Mouse (Mus musculus) left cerebral cortex, adult 8-10 months (tissue): ENCODE measurements around the gene Lgr4. TPM values are rescaled to one million over a fixed set of nuclear protein-coding genes. Genes with fewer than 3 reads are reported as not detected.
"Not testable (repeated sequence)": the region's sequence is repeated elsewhere in the genome, so short reads cannot be mapped to it uniquely, and the experiment has no call there.

ENCODE experiments used
- DNase-seq, 2 experiments: peaks; one replicate each; pipeline ENCODE4 v3.0.0; 2022; ENCODE audit warnings: low spot score in 2 of 2
- total RNA-seq, 4 experiments: library from RNA; stranded (reverse); gene quantifications; 2 replicates each; pipeline ENCODE4 v1.2.4; 2022

The Lgr4 gene
- total RNA-seq, result 10 to 100 TPM; 23.0 to 26.0 (median 24.4) TPM

GRCm38 (mm10) chr2:109917496-109918413 is at the start of gene Lgr4:
Gene Lgr4 (plus strand): TSS chr2:109917647.
- DNase-seq, result peak; percentile 90 to 94

DNA sequence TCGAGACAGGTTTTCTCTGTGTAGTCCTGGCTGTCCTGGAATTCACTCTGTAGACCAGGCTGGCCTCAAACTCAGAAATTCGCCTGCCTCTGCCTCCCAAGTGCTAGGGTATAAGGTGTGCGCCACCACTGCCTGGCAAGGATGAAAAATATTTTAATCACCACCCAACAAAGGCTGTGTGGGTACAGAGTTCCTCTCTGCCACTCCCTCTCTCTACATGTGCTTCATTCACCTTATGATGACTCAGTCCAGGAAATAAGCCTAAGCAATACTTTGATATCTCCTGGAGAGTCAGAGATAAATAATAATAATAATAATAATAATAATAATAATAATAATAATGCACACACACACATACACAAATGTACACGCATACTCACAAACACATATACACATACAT is 38.0 kb upstream of the Lgr4 start:
- not testable (repeated sequence) for DNase-seq

GRCm38 (mm10) chr2:109881111-109881510 is 36.3 kb upstream of the Lgr4 start:
- no peak for DNase-seq

- no peak for DNase-seq
Observed at GRCm38 (mm10) chr2:109881625-109882024, 35.8 kb upstream of the Lgr4 start.

DNA sequence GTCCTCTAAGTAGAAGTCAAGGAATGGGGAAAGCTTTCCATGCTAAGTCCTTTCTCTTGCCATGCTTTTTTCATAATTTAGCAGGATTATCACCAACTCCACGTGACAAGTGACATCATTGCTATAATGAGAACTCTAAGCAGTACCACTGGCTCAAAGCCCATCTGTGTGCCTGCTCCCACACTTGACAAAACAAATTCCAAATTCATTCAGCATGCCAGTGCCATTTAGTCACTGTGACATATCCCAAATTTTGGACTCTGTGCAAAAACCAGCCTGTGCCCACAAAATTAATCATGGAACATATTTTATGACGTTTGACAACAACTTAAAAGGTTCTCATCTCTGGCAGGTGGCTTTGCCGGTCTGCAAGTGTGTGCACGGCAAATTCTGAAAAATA is 33.3 kb upstream of the Lgr4 start:
- DNase-seq, result peak in 1 of 2 experiments; percentile 20

DNA sequence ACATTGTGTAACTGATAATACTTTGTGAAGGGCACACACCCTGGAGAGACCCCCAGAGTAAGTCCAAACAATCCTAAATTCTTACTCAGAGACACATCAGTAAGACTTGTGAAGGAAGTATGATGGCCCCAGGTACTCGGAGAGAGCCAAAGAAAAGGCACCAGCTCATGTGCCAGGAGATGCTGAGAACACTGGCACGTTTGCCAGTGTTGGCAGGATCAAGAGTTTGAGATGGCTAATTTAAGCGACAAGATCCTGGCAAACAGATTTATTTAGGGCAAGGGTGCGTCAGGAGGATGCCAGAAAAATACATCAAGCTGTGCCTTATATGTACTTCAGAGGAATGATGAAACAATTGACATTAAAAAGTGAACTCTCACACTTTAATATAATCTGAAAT is 32.9 kb upstream of the Lgr4 start:
- DNase-seq, result no peak

GRCm38 (mm10) chr2:109890068-109890467 is 27.4 kb upstream of the Lgr4 start:
- DNase-seq, result no peak

- peak; percentile 84 to 93 for DNase-seq
Observed at GRCm38 (mm10) chr2:109890597-109890996, 26.9 kb upstream of the Lgr4 start, which contains the start of gene Lin7c. Gene Lin7c (plus strand): TSS chr2:109890853.

DNA sequence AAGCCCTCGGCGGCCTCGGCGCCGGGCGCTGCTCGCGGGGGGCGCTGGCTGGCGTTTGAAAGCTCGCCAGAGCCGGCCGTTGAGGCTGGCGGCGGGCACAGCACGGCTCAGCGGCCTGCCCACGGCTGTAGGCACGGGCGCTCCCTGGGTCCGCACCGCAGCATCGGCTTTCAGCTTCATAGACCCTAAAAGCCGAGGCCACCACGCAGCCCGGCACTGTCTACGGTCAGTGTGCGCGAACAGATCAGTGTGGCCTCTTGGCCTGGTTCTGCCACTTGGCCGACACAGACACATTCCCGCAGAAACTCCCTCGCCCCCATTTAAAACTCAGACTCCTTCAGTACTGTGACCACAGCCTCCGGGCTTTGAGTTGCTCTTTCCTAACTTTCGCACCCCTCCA is 26.4 kb upstream of the Lgr4 start:
- DNase-seq, result peak in 1 of 2 experiments; percentile 33

GRCm38 (mm10) chr2:109891471-109891870 is 26.0 kb upstream of the Lgr4 start:
- no peak for DNase-seq

GRCm38 (mm10) chr2:109896311-109896710 is 21.1 kb upstream of the Lgr4 start:
- DNase-seq, result no peak

DNA sequence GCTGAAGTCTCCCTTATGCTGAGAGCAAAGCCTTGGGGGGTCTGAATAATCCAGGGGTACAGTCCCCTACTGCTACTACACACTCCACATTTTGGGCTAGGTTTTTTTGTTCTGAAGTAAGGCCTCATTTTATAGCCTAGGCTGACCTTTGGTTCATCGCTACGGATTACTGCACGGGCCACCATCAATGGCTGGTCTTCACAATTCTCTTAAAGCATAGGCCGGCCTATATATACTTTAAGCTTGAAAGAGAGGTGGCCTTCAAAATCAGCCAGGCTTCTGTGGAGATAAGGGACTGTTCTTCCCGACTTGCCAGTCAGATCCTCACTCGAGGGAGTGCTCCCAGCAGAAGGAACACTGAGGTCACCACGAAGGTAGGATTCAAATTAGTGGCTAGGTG is 14.6 kb upstream of the Lgr4 start:
- no peak for DNase-seq

GRCm38 (mm10) chr2:109904171-109904821 is 13.2 kb upstream of the Lgr4 start:
- DNase-seq, result peak; percentile 71 to 78

DNA sequence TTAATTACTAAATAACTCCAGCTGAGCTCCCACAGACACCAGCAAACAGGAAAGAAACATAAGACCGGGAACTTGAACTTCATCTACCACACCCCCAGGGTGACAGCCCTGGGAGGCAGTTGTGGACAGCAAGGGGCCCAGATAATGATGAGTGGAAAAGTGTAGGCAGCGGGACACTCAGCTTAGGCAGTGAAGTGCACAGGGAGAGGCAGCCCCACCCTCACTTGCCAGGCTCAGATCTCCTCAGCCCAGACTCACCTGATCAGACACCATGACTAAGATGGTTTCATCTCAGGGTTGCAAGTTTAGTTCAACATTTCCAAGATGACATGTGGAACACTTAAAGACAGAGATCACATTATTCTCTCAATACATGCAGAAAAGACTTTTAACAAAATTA is 8.3 kb upstream of the Lgr4 start:
- DNase-seq, result no peak

GRCm38 (mm10) chr2:109912216-109912615 is 5.2 kb upstream of the Lgr4 start:
- DNase-seq, result no peak

- DNase-seq, result no peak
Observed at GRCm38 (mm10) chr2:109912766-109913165, 4.7 kb upstream of the Lgr4 start.

GRCm38 (mm10) chr2:109913241-109913640 is 4.2 kb upstream of the Lgr4 start:
- DNase-seq, result no peak

- no peak for DNase-seq
Observed at GRCm38 (mm10) chr2:109914601-109915000, 2.8 kb upstream of the Lgr4 start.

GRCm38 (mm10) chr2:109916782-109917495 is 508 bp upstream of the Lgr4 start:
- no peak for DNase-seq

GRCm38 (mm10) chr2:109918592-109919262 is 1.3 kb downstream of the Lgr4 start:
- DNase-seq, result no peak

DNA sequence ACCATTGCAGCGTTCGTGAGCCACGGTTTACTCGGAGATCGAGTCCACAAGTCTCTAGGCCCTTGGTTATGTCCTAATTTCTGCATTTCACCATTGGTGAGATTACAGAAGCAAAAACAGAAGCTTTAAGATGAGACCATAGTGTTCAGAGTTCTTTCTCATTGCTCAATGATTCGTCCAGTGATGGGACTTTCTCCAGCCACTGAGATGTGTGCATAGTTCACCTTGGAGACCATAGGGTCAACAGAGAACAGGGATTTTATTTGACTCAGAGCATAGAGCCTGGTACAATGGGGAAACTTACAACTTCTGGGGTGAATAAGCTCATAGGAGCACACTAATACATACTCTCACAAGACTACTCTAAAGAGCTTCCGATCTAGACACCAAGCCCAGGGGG is 3.0 kb downstream of the Lgr4 start:
- no peak for DNase-seq
